Mouse (Mus musculus) thymus, postnatal 14 days (tissue): ENCODE data around the gene Trabd.

Experiments
- DNase-seq: peaks from one replicate; pipeline ENCODE4 v3.0.0; 2021

Trabd gene

GRCm38 (mm10) chr15:89128382-89129350 lies 53.7 kb downstream of the Trabd start, which contains the start of gene Hdac10:
TSS of gene Hdac10 (minus strand) at chr15:89128700.
- DNase-seq: peak; percentile 81

- no peak for DNase-seq
Measured at GRCm38 (mm10) chr15:89130245-89130644, 55.3 kb downstream of the Trabd start.

- peak; percentile 54 for DNase-seq
Measured at GRCm38 (mm10) chr15:89131316-89131715, 56.4 kb downstream of the Trabd start.
